Mouse (Mus musculus) midbrain, embryonic 16.5 days (tissue): ENCODE results near the gene Lrrc8d. TPM values are rescaled to one million over a fixed set of nuclear protein-coding genes. Genes with fewer than 3 reads are reported as not detected.

Source experiments
- ATAC-seq: fragments of 200-750 bp; cut with Nextera tagmentation; 2 replicates; pipeline ENCODE4 v1.8.0; 2017; ENCODE audit warnings: moderate TSS enrichment
- H3K27ac ChIP-seq: fragments of 300-500 bp; sonication (generic); 2 replicates; pipeline ENCODE4 v1.5.1; 2014; ENCODE audit warnings: mild to moderate bottlenecking, low read length, mixed read lengths
- H3K27me3 ChIP-seq: fragments of 300-500 bp; sonication (generic); 2 replicates; pipeline ENCODE4 v1.6.1; 2014; ENCODE audit warnings: low read depth, low read length, mixed read lengths; ENCODE audit not compliant: control insufficient read depth, insufficient read depth
- H3K36me3 ChIP-seq: fragments of 300-500 bp; sonication (generic); 2 replicates; pipeline ENCODE4 v1.6.1; 2014; ENCODE audit warnings: mild to moderate bottlenecking, low read length, moderate library complexity, mixed read lengths; ENCODE audit not compliant: control insufficient read depth, insufficient read depth
- H3K4me1 ChIP-seq: fragments of 300-500 bp; sonication (generic); 2 replicates; pipeline ENCODE4 v1.6.1; 2014; ENCODE audit warnings: mild to moderate bottlenecking, low read length, mixed read lengths; ENCODE audit not compliant: control insufficient read depth, insufficient read depth
- H3K4me2 ChIP-seq: fragments of 300-500 bp; sonication (generic); 2 replicates; pipeline ENCODE4 v1.6.1; 2014; ENCODE audit warnings: mild to moderate bottlenecking, low read length, mixed read lengths
- H3K4me3 ChIP-seq: fragments of 300-500 bp; sonication (generic); 2 replicates; pipeline ENCODE4 v1.5.1; 2014; ENCODE audit warnings: low read depth, mild to moderate bottlenecking, low read length, moderate library complexity, mixed read lengths
- H3K9ac ChIP-seq: fragments of 300-500 bp; sonication (generic); 2 replicates; pipeline ENCODE4 v1.6.1; 2014; ENCODE audit warnings: low read depth, low read length, mixed read lengths
- H3K9me3 ChIP-seq: fragments of 300-500 bp; sonication (generic); replicated peaks from 2 replicates; pipeline ENCODE4 v1.6.1; 2014; ENCODE audit warnings: mild to moderate bottlenecking, low read length, mixed read lengths; ENCODE audit not compliant: control insufficient read depth, poor library complexity, severe bottlenecking
- WGBS: fragments of 180-500 bp; shearing (Covaris S2); extraction: QIAGEN DNeasy Blood & Tissue Kit; methylation state at CpG from one replicate; pipeline ENCODE4 v1.1.7; 2014; 5-methylcytosine and 5-hydroxymethylcytosine counted together
- polyA plus RNA-seq: library from polyadenylated mRNA; unstranded; fragments of >200 nt; fragmentation: Nextera tagmentation; extraction: Ambion mirVana; gene quantifications from 2 replicates; pipeline ENCODE4 v1.2.1, GENCODE M21; 2015

Gene Lrrc8d
- polyA plus RNA-seq = 33.9 and 35.9 TPM in 2 replicates

DNA sequence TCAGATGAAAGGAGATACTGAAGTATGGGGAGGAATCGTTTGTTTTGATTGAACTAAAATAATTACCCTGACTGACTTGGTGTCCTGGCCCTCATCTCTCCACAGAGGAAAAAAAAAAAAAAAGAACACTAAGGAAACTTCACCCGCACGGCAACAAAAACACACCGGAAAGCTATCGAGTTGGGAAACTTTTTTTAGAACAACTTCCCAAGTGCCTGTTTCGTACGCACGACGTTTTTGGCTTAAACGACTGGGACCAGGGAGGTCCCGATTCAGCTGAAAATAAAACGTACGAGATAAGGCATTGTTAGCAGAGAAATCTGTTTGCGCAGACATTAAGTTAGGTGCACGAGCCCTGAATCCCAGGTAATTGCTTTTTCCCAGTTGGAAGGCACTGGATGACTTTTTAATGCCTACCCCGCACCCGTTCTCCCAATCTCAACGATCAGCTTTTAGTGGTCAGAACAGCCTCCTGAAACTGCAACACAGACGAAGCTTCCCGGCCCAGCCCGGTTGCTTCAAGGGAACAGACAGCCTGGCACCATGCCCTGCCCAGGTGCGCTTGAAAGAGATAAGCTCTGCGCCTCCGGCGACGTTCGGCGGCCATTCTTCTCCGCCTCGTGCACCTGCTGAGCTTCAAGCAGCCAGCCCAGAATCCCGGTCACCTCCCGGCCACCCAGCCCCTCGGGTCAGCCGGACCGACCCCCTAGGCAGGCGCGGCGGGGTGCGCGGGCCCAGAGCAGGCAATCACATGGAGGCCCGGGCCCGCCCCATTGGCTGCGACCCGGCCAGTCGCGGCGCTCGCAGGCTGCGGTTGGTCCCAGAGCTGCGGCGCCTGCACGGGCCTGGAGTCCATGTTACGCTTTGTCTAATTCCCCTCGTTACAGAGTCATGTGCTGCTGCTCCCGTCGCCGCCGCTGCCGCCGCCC is at the start of gene Lrrc8d:
Gene Lrrc8d, plus strand, starts transcription at position 829 of the 929 bp plus-strand sequence.
- peak within 1 kb of the TSS; percentile 93 for H3K27ac ChIP-seq
- H3K36me3 ChIP-seq = no peaks in the 10 kb centered on the region
- H3K9me3 ChIP-seq = no peaks in the 10 kb centered on the region
- H3K27me3 ChIP-seq = no peaks in the 10 kb centered on the region
- ATAC-seq = peak; percentile 96
- peak within 1 kb of the TSS; percentile 100 for H3K9ac ChIP-seq
- peaks cover 31% of the 10 kb centered on the region for H3K4me1 ChIP-seq
- H3K4me2 ChIP-seq = peak within 1 kb of the TSS; percentile 90
- H3K4me3 ChIP-seq = peak within 1 kb of the TSS; percentile 97
- 2% methylated on average over 60 of the region's 60 CpGs for WGBS

DNA sequence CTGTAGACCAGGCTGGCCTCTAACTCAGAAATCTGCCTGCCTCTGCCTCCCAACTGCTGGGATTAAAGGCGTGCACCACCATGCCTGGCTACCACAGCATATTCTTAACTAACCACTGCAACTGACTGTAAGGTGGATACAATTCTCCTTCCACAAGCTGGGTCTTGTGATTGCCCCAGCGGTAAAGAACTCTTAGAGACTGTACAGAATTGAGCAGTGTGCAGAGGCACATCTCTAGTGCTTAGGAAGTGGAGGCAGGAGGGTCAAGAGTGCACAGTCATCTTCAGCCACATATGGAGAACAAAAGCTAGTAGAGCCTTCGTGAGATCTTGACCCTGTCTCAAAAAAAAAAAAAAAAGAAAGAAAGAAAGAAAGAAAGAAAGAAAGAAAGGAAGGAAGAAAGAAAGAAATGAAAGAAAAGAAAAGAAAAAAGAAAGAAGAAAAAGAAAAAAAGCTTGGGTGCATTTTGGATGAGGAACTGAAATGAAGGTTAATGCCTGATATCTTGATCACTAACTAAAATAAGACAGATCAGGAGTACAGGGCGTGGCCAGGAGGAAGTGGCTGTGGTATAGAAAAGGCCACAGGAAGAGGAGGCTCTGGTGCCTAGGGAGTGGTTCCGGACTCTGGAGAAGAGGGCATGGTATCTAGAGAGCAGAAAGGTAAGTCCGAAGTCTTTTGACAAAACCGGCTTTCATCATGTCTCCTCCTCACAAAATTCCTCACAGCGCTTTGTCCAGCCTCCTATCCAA is 48.9 kb upstream of the Lrrc8d start:
- Histone ChIP-seq H3K36me3 (no peaks in the 10 kb centered on the region), H3K9me3 (no peaks in the 10 kb centered on the region), H3K4me2 (no peak overlapping the region), H3K4me1 (peaks cover 3% of the 10 kb centered on the region; the same call in 1 of the 2 replicates), H3K9ac (no peak overlapping the region), H3K27ac (no peak overlapping the region), H3K4me3 (no peak overlapping the region), H3K27me3 (no peaks in the 10 kb centered on the region)
- 90% methylated on average over 8 of the region's 8 CpGs for WGBS
- ATAC-seq = no peak

DNA sequence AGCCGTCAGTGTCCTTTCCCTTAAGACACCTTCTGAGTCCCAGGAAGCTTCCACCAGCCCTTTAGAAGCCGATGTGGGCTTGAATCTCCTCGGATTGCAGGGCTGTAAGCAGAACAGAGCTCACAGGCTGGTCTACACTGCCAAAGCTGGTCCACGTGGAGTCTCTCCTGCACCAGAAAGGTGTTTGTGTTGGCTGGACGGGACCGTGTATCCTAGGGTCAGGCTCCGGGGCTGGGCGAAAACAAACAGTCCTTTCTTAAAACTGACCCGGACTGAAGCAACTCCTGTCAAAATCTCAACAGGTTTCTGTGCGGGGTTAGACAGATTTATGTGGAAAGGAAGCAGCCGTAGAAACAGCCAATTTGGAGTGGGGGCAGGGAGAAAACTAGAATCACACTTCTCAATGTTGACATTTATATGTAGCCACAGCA is 48.2 kb upstream of the Lrrc8d start:
- no peak overlapping the region for H3K4me2 ChIP-seq
- no peak overlapping the region for H3K9ac ChIP-seq
- 86% methylated on average over 11 of the region's 11 CpGs for WGBS
- no peaks in the 10 kb centered on the region for H3K9me3 ChIP-seq
- no peak for ATAC-seq
- no peak overlapping the region for H3K27ac ChIP-seq
- H3K27me3 ChIP-seq = no peaks in the 10 kb centered on the region
- H3K4me1 ChIP-seq = peaks cover 3% of the 10 kb centered on the region; the same call in 1 of the 2 replicates
- H3K4me3 ChIP-seq = no peak overlapping the region
- H3K36me3 ChIP-seq = no peaks in the 10 kb centered on the region

DNA sequence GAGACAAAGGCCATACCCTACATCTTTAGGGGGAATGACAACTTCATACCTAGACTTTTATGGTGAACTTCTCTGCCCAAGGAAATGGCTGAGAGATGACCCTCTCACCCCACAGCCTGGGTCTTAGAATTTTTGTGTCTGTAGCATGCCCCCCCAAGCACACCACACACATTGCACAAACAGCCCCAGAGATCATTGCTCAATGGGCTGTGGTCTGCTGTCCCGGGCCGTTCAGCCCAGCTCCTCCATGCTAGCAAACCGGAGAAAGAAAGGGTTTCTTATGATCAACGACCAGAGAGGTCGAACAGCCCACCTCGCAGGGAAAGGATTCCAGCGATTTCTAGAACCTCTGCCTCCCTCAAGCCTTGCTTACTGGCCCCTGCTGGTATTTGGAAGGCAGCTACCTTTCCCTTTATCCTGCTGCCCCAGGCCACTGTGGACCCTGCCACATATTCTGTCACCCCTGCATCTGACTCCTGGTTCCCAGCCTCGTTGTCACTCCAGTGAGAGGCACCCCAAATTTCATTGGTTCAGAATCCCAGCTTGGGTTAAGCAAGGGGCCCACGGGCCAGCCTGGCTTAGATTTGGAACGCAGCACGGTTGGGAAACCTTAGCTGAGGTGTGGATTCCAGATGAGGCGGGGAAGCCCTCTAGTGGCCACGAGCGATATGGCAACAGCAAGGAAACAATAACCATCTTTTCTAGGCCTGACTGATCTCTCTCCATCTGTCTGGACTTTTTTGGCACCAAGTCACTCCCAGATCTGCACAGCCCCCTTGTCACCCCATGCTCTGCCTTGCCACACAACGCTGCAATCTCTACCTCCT is 45.3 kb upstream of the Lrrc8d start:
- Histone ChIP-seq H3K27me3 (no peaks in the 10 kb centered on the region), H3K9ac (peak overlapping the region; percentile 50; the same call in 1 of the 2 replicates), H3K9me3 (no peaks in the 10 kb centered on the region), H3K4me3 (no peak overlapping the region), H3K4me2 (peak overlapping the region; percentile 24; the same call in 1 of the 2 replicates), H3K36me3 (no peaks in the 10 kb centered on the region), H3K27ac (no peak overlapping the region), H3K4me1 (peaks cover 3% of the 10 kb centered on the region; the same call in 1 of the 2 replicates)
- peak; percentile 84 for ATAC-seq
- 28% methylated on average over 15 of the region's 15 CpGs for WGBS

DNA sequence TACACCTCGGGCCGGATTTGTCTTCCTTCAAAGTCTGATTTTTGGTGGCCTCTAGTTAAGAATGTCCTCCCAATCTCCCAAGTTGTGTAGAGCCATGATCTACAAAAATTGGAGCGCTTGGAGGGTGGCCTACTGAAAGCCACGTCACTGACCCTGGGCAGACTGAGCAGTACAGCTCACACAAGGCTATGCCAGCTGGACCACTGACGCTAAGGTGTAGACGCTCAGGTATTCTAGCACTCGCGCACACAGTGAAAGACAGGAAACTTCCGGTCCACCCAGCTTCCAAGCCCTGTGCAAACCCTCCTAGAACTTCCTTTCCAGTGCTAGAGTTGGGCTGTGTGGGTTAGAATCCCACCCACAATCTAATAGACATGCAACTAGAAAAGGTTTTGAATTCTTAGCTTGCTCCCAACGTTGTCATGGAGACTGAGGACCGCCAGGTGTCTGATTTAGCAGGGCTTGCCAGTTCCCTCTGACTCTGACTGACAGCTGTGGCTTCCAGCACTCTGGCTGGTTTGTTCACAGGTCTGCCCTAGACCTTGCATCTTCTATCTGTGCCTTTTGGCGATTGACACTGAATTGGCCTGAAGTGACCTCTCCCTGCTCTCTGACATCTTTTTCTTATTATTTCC is 44.6 kb upstream of the Lrrc8d start:
- Histone ChIP-seq H3K36me3 (no peaks in the 10 kb centered on the region), H3K4me3 (no peak overlapping the region), H3K9me3 (no peaks in the 10 kb centered on the region), H3K4me2 (no peak overlapping the region), H3K4me1 (peaks cover 3% of the 10 kb centered on the region; the same call in 1 of the 2 replicates), H3K27me3 (no peaks in the 10 kb centered on the region), H3K9ac (no peak overlapping the region), H3K27ac (no peak overlapping the region)
- 68% methylated on average over 12 of the region's 12 CpGs for WGBS
- ATAC-seq = peak; percentile 71

DNA sequence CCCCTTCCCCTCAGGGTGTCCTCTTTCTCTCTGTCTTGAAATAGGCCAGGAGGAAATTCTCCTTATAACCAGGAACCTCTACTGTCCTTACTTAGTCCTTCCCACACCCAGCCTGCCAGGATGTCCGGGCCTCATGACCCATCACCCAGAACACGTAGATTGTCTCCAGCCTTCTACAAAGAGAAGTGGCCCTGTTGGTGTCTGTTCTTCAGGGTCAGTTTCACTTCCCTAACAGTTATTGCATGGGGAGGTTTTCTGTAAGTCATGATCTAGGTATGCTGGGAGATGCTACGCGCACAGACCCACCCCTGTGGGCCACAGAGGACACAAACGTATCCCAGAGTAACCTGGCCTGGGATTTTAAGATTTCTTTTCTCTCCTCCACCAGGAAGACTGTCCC is 37.9 kb upstream of the Lrrc8d start:
- 93% methylated on average over 5 of the region's 5 CpGs for WGBS
- Histone ChIP-seq H3K9me3 (no peaks in the 10 kb centered on the region), H3K36me3 (no peaks in the 10 kb centered on the region), H3K4me2 (no peak overlapping the region), H3K27me3 (no peaks in the 10 kb centered on the region), H3K9ac (no peak overlapping the region), H3K4me3 (no peak overlapping the region), H3K4me1 (no peaks in the 10 kb centered on the region), H3K27ac (no peak overlapping the region)
- ATAC-seq = no peak

DNA sequence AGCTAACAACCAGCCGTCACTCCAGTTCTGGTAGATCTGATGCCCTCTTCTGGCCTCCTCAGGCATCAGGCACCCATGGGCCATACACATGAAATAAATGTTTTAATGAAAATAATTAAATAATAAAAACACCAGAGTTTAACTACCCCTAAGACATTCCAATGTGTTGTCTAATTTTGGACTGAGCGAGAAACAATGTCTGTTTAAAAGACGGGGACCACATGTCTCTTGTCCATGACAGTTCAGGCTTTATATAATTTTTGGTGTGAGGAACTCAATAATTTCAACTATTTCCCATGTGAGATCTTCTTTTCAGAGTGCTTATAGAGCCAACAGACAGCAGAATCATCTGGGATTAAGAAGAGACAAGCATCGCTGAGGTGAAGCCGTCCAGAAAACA is 32.8 kb upstream of the Lrrc8d start:
- Histone ChIP-seq H3K4me3 (no peak overlapping the region), H3K27me3 (no peaks in the 10 kb centered on the region), H3K4me2 (no peak overlapping the region), H3K27ac (no peak overlapping the region), H3K9ac (no peak overlapping the region), H3K36me3 (no peaks in the 10 kb centered on the region), H3K4me1 (no peaks in the 10 kb centered on the region), H3K9me3 (no peaks in the 10 kb centered on the region)
- WGBS = 97% methylated on average over 5 of the region's 5 CpGs
- ATAC-seq = no peak

DNA sequence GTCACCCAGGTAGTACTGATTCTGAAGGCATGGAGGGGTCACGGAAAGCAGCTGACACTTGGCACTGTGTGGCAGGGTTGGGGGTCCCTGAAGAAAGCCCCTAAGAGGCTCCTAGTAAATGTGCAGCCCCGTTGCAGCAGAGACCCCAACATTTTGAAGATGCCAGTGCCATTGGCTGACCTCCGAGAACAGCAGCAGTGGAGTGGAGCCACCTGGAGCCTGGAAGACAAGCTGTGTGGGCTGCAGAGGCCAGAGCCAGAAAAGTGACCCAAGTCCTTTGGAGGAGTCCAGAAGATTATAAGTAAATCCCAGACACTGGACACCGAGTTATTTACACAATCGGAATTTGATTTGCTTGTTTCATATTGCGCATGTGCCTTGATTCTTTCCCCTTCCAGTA is 32.4 kb upstream of the Lrrc8d start:
- 92% methylated on average over 6 of the region's 6 CpGs for WGBS
- Histone ChIP-seq H3K4me1 (no peaks in the 10 kb centered on the region), H3K27ac (no peak overlapping the region), H3K4me2 (no peak overlapping the region), H3K9me3 (no peaks in the 10 kb centered on the region), H3K36me3 (no peaks in the 10 kb centered on the region), H3K4me3 (no peak overlapping the region), H3K27me3 (no peaks in the 10 kb centered on the region), H3K9ac (no peak overlapping the region)
- ATAC-seq = no peak
